Mouse (Mus musculus): ENCODE measurements around the gene Parn.

The Parn gene

GRCm38 (mm10) chr16:13628345-13628744, 39.6 kb downstream of the Parn start:
- DNase-seq (ENCODE audit: low spot score in 2 of 2), result no peak

- no peak for DNase-seq (ENCODE audit: low spot score in 2 of 2)
These were observed 46.0 kb downstream of the Parn start for GRCm38 (mm10) chr16:13621745-13622507.

DNA sequence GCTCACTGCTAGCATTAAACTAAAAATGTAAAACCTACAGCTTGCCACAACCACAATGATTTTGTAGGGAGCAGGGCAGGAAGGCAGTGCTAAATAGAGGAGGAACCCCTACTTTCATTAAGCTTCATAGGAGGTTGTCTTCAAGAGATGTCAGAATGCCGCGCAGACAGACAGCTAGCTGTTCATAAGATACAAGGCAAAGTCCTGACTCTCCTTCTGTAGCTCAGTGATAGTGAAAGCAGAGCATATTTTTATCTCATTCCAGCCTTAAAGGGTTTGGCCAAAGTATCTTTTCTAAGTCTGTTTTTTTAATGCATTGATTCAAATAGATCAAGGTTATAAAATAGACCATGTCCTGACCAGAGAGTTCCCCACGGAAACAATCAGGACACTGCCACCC, 47.8 kb downstream of the Parn start:
- DNase-seq (ENCODE audit: low spot score in 2 of 2), result no peak

GRCm38 (mm10) chr16:13615276-13615675, 52.7 kb downstream of the Parn start:
- DNase-seq (ENCODE audit: low spot score in 2 of 2), result no peak

DNA sequence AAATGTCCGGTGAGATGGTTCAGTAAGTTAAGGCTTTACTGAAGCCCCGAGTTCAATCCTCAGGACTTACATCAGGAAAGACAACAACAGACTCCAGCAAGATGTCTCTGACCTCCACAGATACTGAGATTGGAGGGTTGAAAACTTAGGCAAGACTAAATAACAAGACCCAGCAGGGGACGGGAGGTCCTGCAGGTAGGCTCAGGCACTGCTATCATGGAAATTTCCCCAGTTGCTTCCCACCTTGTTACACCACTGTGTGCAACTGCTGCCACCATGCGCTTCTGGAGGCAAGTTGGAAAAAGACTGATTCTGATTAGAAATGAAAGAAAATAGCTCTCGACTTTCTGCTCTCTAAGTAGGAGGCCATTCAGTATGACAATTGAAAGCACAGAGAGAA, 55.4 kb downstream of the Parn start:
- DNase-seq (ENCODE audit: low spot score in 2 of 2), result no peak

GRCm38 (mm10) chr16:13612058-13612457, 55.9 kb downstream of the Parn start:
- DNase-seq (ENCODE audit: low spot score in 2 of 2), result peak; percentile 35 to 39

- no peak for DNase-seq (ENCODE audit: low spot score in 2 of 2)
These were observed 56.6 kb downstream of the Parn start for GRCm38 (mm10) chr16:13611399-13611798.

GRCm38 (mm10) chr16:13610951-13611381, 57.0 kb downstream of the Parn start:
- no peak for DNase-seq (ENCODE audit: low spot score in 2 of 2)

GRCm38 (mm10) chr16:13608705-13609085, 59.3 kb downstream of the Parn start:
- no peak for DNase-seq (ENCODE audit: low spot score in 2 of 2)

- no peak for DNase-seq (ENCODE audit: low spot score in 2 of 2)
These were observed 59.8 kb downstream of the Parn start for GRCm38 (mm10) chr16:13607987-13608704.

DNA sequence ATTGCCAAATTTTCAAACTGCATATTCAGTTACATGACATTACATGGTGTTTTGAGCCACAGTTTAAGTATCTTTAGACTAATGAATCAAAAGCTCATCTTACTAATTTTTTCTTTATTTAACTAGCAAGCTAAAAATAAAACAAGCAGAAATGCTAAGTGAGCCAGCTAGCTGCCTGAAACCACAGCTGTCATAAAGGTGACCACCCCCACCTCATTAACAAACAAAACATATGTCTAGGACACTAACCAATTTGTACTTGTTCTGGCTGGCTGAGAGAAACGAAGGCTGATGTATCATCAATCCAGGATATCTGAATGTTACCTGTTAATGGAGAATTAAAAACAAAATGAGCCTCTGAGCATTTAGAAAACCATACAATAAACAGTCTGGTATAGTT, 65.2 kb downstream of the Parn start:
- DNase-seq (ENCODE audit: low spot score in 2 of 2), result no peak

GRCm38 (mm10) chr16:13589049-13589408, 78.9 kb downstream of the Parn start:
- no peak for DNase-seq (ENCODE audit: low spot score in 2 of 2)

- no peak for DNase-seq (ENCODE audit: low spot score in 2 of 2)
These were observed 79.6 kb downstream of the Parn start for GRCm38 (mm10) chr16:13588182-13589048.

DNA sequence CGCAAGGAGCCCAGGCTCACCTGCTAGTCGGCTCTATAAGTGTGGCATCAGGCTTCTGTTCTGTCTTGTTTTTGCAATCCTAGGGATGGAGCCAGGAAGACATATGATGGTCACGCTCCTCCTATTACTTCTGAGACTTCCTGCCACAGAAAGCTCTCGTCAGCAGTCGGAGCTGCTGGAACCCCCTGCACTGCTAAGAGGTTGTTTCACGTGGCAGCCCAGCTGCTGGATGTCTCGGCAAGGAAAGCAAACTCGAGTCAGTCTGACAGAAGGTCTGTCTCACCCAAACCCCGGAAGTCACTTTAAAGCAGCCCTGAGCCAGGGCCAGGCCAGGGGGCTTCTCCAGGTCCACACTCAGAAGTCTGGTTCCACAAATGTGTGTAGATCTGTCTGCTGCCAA, 82.7 kb downstream of the Parn start:
- peak in 1 of 2 experiments; percentile 43 for DNase-seq (ENCODE audit: low spot score in 2 of 2)

DNA sequence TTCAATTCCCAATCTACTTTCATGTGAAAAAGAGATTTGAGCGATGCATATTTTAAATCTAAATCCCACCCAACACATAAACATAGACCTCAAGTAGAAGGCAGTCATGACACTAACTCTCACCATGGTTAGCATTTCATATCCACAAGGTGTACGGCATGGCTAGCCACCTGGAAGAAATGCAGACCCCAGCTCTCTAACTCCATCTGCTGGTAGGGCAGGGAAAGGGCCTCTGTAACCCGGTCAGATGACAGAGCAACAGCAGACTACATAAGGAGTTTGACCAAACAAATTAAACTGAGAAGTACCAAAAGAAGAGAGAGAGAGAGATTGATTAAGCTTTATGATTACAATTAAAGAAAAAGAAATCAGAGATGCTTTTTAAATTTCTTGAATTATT, 87.2 kb downstream of the Parn start:
- DNase-seq (ENCODE audit: low spot score in 2 of 2), result no peak

DNA sequence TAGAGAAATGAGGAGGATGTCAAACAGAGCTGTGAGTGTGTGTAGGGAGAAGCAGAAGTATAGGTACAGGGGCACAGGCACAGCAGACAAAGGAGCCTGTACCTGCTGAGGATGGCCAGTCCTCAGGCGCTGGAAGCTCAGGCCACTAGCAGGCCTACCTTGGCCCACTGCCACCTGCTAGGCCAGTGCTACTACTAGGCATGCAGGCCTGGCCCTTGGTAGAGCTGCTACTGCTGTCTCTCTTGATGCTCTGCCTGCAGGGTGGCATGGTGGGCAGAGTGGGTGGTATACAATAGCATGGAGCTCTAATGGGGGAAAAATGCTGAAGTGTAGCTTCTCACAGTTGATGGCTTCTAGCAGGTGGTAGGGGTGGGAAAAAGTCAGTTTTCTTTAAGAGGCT, 88.0 kb downstream of the Parn start:
- no peak for DNase-seq (ENCODE audit: low spot score in 2 of 2)

DNA sequence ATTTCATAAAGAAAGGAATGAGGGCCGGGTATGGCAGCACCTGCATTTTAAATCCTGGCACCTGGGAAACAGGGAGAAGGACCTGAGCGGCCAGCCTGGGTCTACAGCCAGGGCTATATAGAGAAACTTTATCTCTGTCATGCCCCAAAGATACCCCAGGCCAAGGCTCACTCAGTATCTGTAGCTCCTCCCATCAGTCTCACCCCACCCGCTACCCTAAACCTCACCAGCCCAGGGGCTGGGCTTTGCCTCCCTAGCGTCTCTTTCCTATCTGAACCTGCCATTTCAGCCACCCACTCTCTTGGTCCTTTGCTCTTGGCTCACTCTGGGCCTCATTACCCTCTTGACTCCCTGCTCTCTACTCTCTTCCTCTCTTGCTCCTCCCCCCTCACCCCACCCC, 92.7 kb downstream of the Parn start:
- DNase-seq (ENCODE audit: low spot score in 2 of 2), result no peak

DNA sequence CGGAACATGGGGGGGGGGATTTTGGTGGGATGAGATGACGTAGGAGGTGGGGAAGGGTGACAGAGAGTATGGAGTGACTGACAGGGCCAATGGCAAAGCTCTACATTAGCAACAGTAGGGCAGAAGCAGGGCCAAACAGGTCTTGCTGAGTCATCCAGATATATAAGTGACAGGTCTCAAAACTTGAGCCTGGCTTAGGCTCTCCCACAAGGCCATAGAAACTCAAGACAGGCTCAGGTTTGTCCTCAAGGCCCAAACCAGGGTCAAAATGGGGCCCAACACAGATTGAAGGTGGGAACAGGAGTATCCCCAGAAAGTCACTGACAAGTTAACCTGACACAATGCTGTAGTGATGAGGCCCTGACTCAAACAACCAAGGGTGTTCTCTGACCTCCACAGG, 99.7 kb downstream of the Parn start:
- no peak for DNase-seq (ENCODE audit: low spot score in 2 of 2)

- no peak for DNase-seq (ENCODE audit: low spot score in 2 of 2)
These were observed 100.4 kb downstream of the Parn start for GRCm38 (mm10) chr16:13567614-13568013.

DNA sequence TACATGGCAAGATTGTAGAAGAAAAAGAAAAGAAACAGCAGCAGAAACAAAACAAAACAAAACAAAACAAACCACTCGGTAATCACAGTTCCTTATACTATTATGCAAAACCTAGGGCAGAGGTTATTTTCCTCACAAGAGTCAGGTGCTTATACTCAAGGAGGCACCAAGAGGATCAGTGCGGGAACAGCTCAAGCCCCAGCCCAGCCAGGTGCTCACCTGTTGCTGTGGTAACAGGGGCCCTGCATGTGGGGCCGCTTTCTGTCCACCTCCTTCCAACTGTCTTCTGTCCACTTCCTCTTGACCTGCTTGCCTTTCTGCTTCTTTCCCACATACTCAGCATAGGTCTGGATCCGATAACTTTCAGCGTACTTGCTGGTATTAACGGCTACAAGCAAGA, 101.6 kb downstream of the Parn start:
- no peak for DNase-seq (ENCODE audit: low spot score in 2 of 2)

DNA sequence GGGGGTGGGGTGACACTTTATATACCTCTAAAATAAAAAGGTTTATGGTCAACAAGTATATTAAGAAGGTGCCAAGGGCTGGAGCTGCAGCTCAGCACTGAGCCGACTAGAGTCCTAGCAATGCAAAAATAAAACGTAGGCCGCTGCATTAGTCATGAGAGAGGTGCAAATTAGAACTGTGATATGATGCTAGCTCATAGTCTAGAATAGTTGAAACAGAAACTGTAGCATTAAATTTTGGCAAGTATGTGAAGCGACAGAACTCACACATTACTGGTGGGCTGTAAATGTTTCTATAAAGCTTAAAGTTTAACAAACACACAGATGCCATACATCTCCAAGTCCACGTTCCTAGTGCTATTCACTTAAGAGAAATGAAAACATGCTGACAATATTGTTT, 102.7 kb downstream of the Parn start:
- DNase-seq (ENCODE audit: low spot score in 2 of 2), result no peak

GRCm38 (mm10) chr16:13557784-13558183, 110.2 kb downstream of the Parn start:
- DNase-seq (ENCODE audit: low spot score in 2 of 2), result no peak
